Mouse (Mus musculus): ENCODE measurements around the gene Cnot1. TPM values are rescaled to one million over a fixed set of nuclear protein-coding genes. Genes with fewer than 3 reads are reported as not detected.

The Cnot1 gene
- total and polyA plus RNA-seq, 3 experiments = 119 to 3,440 (median 259) TPM

DNA sequence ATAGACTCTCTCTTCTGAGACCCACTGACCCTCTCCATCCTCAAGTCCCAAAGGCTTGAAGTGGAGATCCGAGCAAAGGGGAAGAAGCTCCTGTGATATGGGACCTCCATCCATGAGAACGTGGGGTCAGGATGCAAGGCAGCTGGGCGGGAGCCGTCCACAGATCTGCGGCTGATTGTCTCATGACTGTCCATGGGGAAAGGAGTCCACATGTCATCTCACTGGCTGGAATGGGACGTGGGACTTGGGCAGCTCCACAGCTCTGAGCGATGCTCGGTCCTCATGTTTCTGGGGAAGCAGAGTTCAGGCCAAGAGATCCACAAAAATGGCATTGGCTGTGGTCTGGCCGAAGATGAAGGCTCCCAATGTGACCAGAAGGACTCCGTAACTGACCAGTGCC lies 30.0 kb upstream of the Cnot1 start:
- H3K4me1 ChIP-seq (ENCODE audit: control insufficient read depth in 1 of 2, insufficient read depth in 2 of 2, low read length in 2 of 2) = peaks cover 0 to 10% of the 10 kb centered on the region in 2 experiments; a peak in 1 of 4 replicates
- H3K36me3 ChIP-seq (ENCODE audit: control insufficient read depth in 1 of 2, insufficient read depth in 2 of 2, low read length in 2 of 2) = peaks cover 0 to 3% of the 10 kb centered on the region in 2 experiments; a peak in 2 of 4 replicates
- no peak for TF ChIP-seq CHD1 (IDR thresholded peaks at IDR 0.05; ENCODE audit: low read depth, low read length)
- no peak for TF ChIP-seq UBTF (IDR thresholded peaks at IDR 0.05; ENCODE audit: borderline replicate concordance, insufficient read depth, low read depth, low read length)
- no peak for TF ChIP-seq RAD21 (IDR thresholded peaks at IDR 0.05; ENCODE audit: low read depth, low read length)
- TF ChIP-seq POLR2A (IDR thresholded peaks at IDR 0.05; ENCODE audit: control insufficient read depth in 1 of 2, insufficient read depth in 1 of 2, low read depth in 1 of 2, low read length in 2 of 2, poor library complexity in 1 of 2) = no peak
- no peak for TF ChIP-seq TCF12 (IDR thresholded peaks at IDR 0.05; ENCODE audit: low read depth, low read length)
- TF ChIP-seq ELF1 (IDR thresholded peaks at IDR 0.05; ENCODE audit: low read depth, low read length) = no peak
- no peak for DNase-seq (ENCODE audit: low read depth, low spot score)
- H3K79me2 ChIP-seq (ENCODE audit: control insufficient read depth, insufficient read depth, low read length, poor library complexity) = no peaks in the 10 kb centered on the region
- no peaks in the 10 kb centered on the region for H3K27me3 ChIP-seq (ENCODE audit: control insufficient read depth in 1 of 2, insufficient read depth in 2 of 2, low read length in 2 of 2)
- H3K27ac ChIP-seq (ENCODE audit: control insufficient read depth, low read depth, low read length) = no peak overlapping the region
- no peak overlapping the region for H3K9ac ChIP-seq (ENCODE audit: control insufficient read depth, low read depth, low read length, poor library complexity, severe bottlenecking)
- H3K4me3 ChIP-seq (ENCODE audit: control insufficient read depth in 1 of 2, insufficient read depth in 1 of 2, low read depth in 2 of 2, low read length in 2 of 2) = no peak overlapping the region
- H3K9me3 ChIP-seq (replicated peaks; ENCODE audit: insufficient read depth, low read length) = no peaks in the 10 kb centered on the region

- H3K79me2 ChIP-seq (ENCODE audit: control insufficient read depth, insufficient read depth, low read length, poor library complexity) = no peaks in the 10 kb centered on the region
- H3K36me3 ChIP-seq (ENCODE audit: control insufficient read depth in 1 of 2, insufficient read depth in 2 of 2, low read length in 2 of 2) = peaks cover 0 to 3% of the 10 kb centered on the region in 2 experiments; a peak in 2 of 4 replicates
- H3K9ac ChIP-seq (ENCODE audit: control insufficient read depth, low read depth, low read length, poor library complexity, severe bottlenecking) = no peak overlapping the region
- H3K27me3 ChIP-seq (ENCODE audit: control insufficient read depth in 1 of 2, insufficient read depth in 2 of 2, low read length in 2 of 2) = no peaks in the 10 kb centered on the region
- no peaks in the 10 kb centered on the region for H3K9me3 ChIP-seq (replicated peaks; ENCODE audit: insufficient read depth, low read length)
- peaks cover 0 to 10% of the 10 kb centered on the region in 2 experiments; a peak in 1 of 4 replicates for H3K4me1 ChIP-seq (ENCODE audit: control insufficient read depth in 1 of 2, insufficient read depth in 2 of 2, low read length in 2 of 2)
- TF ChIP-seq MAX (IDR thresholded peaks at IDR 0.05; ENCODE audit: low read length) (no peak), ETS1 (IDR thresholded peaks at IDR 0.05; ENCODE audit: low read depth, low read length) (no peak), MAZ (IDR thresholded peaks at IDR 0.05; ENCODE audit: low read depth, low read length) (no peak), MXI1 (IDR thresholded peaks at IDR 0.05; ENCODE audit: low read depth, low read length) (no peak), USF2 (IDR thresholded peaks at IDR 0.05; ENCODE audit: borderline replicate concordance in 1 of 2, insufficient read depth in 1 of 2, low read depth in 1 of 2, low read length in 2 of 2) (no peak), ZKSCAN1 (IDR thresholded peaks at IDR 0.05; ENCODE audit: low read depth, low read length) (no peak), E2F4 (IDR thresholded peaks at IDR 0.05; ENCODE audit: borderline replicate concordance, low read depth, low read length) (no peak), USF1 (IDR thresholded peaks at IDR 0.05; ENCODE audit: low read depth, low read length) (no peak), JUND (IDR thresholded peaks at IDR 0.05; ENCODE audit: low read depth, low read length) (no peak), CHD1 (IDR thresholded peaks at IDR 0.05; ENCODE audit: low read depth, low read length) (no peak), RCOR1 (IDR thresholded peaks at IDR 0.05; ENCODE audit: low read depth, low read length) (no peak), RAD21 (IDR thresholded peaks at IDR 0.05; ENCODE audit: low read depth, low read length) (no peak)
- DNase-seq (ENCODE audit: low read depth, low spot score) = no peak
- H3K4me3 ChIP-seq (ENCODE audit: control insufficient read depth in 1 of 2, insufficient read depth in 1 of 2, low read depth in 2 of 2, low read length in 2 of 2) = no peak overlapping the region
- H3K27ac ChIP-seq (ENCODE audit: control insufficient read depth, low read depth, low read length) = no peak overlapping the region
These were observed 28.6 kb upstream of the Cnot1 start for GRCm38 (mm10) chr8:95835891-95836290.
